Mouse (Mus musculus): ENCODE data around the gene Ccdc88c.

Ccdc88c gene

DNA sequence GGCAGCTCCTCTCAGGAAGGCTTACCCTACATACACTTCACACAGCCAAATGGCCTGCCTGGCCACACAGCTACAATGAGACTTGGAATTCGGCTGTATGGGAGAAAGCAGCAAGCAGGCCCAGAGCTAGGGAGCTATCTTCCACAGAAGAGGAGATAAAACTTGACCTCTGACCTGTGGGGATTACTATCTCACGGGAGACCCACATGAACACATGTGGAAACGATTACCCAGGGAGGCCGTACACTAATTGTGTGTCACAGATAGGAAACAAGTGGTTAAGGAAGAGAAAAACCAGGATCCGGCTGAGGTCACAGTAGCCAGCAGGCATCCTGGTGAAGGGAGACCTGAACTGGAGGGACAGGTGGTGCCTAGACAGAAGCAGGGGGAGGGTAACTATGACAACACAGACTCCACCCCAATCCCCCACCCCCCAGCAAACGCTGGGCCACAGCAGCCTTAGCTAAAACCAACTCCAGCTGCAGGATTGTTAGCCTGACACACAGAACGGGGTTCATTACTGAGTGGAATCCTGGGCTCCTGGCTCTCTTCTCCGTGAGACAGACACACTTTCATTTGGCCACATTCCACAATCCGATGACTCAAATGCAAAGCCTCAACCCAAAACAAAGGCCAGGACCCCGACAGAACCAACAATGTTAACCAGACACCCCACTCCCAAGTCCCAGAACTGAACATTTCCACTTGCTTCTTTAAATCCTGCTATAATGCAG, 30.9 kb downstream of the Ccdc88c start:
- peak; percentile 83 for DNase-seq (ENCODE audit: low read depth, low spot score)

DNA sequence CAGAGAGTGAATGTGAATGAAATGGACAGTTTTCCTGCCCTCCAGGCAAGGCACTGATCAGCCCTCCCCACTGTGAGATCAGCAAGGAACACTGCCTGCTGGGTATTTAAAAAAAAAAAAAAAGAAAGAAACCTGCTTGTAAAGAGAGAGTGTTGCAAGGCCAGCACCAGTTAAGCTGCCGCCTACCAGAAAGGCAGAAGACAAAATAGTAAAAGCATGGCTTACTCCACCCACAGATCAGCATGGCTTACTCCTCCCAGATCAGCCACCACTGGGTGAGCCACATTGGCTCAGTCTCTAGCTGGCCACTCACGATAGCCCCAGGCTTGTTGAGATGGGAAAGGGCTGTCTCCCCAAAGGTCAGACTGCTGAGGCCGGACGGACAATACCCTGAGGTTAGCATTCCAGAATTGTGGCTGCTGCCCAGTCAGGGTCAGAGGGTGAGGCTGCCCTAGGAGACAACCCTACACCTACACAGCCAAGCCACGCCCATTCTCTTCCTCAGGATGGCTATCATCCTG, 32.4 kb downstream of the Ccdc88c start:
- DNase-seq (ENCODE audit: low read depth, low spot score), result no peak

- no peak for DNase-seq (ENCODE audit: low read depth, low spot score)
Measured at GRCm38 (mm10) chr12:100995607-100996377, 33.1 kb downstream of the Ccdc88c start.

GRCm38 (mm10) chr12:100994140-100995015, 34.5 kb downstream of the Ccdc88c start:
- DNase-seq (ENCODE audit: low read depth, low spot score), result no peak

DNA sequence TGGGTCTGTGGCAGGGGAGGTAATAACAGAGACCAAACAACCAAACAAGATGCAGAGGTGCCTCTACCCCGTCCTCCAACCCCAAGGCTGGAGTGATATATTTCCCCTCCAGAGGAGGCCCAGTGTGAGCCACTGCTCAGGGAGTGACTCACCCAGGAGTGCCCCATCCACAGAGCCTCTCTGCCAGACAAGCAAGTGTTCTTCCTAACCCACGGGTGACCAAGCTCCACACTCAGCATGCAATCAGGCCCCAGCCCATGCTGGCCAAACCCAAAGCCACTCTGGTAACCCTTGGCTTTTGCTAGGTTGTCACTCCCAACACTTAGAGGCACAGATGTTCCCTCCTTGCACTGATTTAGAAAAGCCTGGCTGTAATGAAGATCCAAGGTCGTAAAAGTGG, 35.7 kb downstream of the Ccdc88c start:
- DNase-seq (ENCODE audit: low read depth, low spot score), result no peak

- DNase-seq (ENCODE audit: low read depth, low spot score), result no peak
Measured at GRCm38 (mm10) chr12:100992505-100992904, 36.4 kb downstream of the Ccdc88c start.

DNA sequence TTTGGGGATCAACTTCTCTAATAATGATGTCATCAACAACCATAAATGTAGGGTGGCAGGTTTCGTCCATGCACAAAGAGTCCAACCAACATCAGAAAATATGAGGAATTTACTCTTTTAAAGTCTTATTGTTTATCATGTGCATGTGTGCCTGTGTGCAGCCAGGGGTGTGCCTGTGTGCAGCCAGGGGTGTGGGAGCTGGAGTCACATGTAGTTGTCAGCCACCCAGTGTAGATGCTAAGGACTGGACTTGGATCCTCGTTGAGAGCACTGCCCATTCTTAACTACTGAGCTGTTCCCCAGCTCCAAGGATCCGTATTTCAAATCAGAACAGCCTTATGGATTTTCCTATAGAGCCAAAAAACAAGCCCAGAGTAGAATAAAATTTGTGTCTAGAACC, 37.7 kb downstream of the Ccdc88c start:
- DNase-seq (ENCODE audit: low read depth, low spot score), result no peak

DNA sequence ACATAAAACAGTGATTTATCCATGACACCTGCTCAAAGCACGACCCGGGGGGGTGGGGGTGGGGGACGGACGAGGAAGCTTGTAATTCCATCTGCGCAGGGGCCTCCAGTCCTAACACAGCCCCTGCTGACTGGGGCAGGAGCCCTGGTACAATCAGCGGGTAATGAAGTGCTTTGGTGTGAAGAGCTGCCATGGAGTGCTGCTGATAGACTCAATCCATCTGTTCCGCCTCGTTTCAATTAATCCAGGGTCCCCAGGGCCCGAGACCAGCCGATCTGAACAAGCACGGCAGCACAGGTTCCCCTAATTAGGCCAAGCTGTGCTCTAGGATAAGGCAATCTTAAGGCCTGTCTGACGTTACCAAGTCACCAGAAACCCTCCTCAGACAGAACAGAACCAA, 38.6 kb downstream of the Ccdc88c start:
- peak; percentile 76 for DNase-seq (ENCODE audit: low read depth, low spot score)

DNA sequence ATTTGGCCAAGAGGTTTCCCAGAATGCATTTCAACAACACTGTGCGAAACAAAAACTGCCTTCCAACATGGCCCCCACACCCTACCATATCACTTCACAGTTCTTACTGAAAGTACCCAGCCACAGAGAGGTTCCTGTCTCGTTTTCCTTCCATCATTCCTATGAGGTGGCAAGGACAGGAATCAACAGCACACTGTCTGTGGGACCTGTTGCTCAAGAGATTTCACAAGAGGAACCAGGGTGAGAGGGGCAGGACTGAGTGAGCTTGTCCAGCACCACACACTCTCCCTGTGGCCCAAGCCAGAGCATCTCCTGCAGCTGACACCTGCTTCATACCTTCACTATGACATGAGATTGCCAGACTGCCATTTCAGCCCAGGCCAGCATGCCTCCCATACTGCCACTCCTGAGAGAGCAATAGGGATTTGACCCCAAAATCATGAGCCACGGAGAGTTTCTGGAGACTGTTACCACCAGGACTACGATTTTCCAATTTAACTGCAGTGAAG, 39.0 kb downstream of the Ccdc88c start:
- DNase-seq (ENCODE audit: low read depth, low spot score), result no peak

- no peak for DNase-seq (ENCODE audit: low read depth, low spot score)
Measured at GRCm38 (mm10) chr12:100988324-100989130, 40.3 kb downstream of the Ccdc88c start.

- no peak for DNase-seq (ENCODE audit: low read depth, low spot score)
Measured at GRCm38 (mm10) chr12:100986423-100986822, 42.4 kb downstream of the Ccdc88c start.

GRCm38 (mm10) chr12:100985793-100986157, 43.1 kb downstream of the Ccdc88c start:
- DNase-seq (ENCODE audit: low read depth, low spot score), result no peak

DNA sequence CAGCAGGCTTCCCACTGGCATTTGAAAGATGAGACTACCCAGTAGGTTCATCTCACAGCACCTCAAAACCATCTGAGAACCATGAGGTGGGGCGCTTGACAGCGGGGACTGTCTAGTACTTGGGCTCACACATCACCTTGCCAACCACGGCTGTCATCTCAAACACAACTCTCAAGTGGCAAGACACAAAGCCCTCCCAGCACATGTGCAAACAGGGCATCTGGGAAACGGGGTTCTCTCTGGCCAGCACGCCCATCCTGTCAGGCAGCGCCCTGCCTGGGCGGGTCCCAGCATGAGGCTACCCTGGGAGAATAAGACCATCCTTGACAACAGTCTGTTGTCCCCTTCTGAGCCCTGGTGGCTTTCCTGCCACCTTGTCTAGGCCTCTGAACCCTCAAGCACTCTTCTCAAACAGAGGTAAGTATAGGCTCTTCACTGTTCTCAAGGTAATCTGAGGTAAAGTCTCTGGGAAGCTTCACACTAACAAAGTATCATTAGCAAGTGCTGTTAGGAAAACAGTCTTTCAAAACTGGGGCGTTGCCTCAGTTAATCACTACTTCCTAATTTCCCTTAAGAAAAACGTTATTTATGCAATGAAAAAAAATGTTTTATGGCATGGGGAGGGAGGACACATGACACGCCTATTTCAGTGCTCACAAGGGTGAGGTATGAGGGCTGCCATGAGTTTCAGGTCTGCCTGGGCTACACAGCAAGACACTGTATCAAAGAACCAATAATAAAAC, 43.6 kb downstream of the Ccdc88c start:
- no peak for DNase-seq (ENCODE audit: low read depth, low spot score)

GRCm38 (mm10) chr12:100983565-100983964, 45.3 kb downstream of the Ccdc88c start:
- no peak for DNase-seq (ENCODE audit: low read depth, low spot score)

GRCm38 (mm10) chr12:100982217-100982616, 46.6 kb downstream of the Ccdc88c start:
- no peak for DNase-seq (ENCODE audit: low read depth, low spot score)

DNA sequence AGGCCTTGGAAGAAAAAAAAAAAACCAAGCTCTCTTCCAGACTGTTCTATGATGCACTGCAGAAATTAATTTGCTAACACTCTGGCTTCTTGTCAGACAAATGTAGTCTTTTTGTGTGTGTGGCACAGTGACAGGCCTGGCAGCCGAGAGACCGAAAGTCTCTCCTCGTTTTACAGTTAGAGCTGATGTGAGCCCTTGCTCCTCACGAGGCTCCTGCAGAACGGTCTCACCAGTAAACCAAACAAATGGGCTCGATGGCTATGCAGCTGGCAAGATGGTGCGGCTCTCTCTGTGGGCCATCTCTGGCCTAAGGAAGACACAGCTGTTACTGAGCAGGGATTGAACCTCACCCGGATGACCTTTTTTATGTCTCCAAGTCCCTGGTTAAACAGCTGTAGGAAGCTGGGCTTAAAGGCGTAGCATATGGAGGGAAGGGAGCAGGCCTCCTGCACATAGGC, 48.3 kb downstream of the Ccdc88c start:
- no peak for DNase-seq (ENCODE audit: low read depth, low spot score)

GRCm38 (mm10) chr12:100979616-100980015, 49.2 kb downstream of the Ccdc88c start:
- no peak for DNase-seq (ENCODE audit: low read depth, low spot score)

GRCm38 (mm10) chr12:100977958-100978725, 50.7 kb downstream of the Ccdc88c start:
- no peak for DNase-seq (ENCODE audit: low read depth, low spot score)

- DNase-seq (ENCODE audit: low read depth, low spot score), result no peak
Measured at GRCm38 (mm10) chr12:100977551-100977950, 51.3 kb downstream of the Ccdc88c start.

All from mesoderm, embryonic 11.5 days (tissue).